Comparison of ENCODE assay signal across 7 mouse cellular contexts in genomic region chr13:43397700-43398296, GRCm38 (mm10). TPM values are rescaled to one million over a fixed set of nuclear protein-coding genes. Genes with fewer than 3 reads are reported as not detected.
DNase-seq lines count a peak whose midpoint lies in the region; ATAC-seq and TF ChIP-seq lines count a peak whose summit lies in the region.

No protein-coding gene starts in this region.

- 50% methylated on average over 14 of the region's 17 CpGs for WGBS in lung, postnatal 0 days
- WGBS in forebrain, embryonic 12.5 days, result 47% methylated on average over 15 of the region's 17 CpGs
- WGBS in limb, embryonic 13.5 days, result 54% methylated on average over 14 of the region's 17 CpGs
- WGBS in stomach, embryonic 16.5 days, result 48% methylated on average over 15 of the region's 17 CpGs

- no peak overlapping the region for H3K9ac ChIP-seq in lung, postnatal 0 days (replicated peaks; ENCODE audit: low read depth)
- peak overlapping the region; percentile 86; the same call in 1 of the 2 replicates for H3K9ac ChIP-seq in forebrain, embryonic 12.5 days
- H3K9ac ChIP-seq in limb, embryonic 13.5 days, result no peak overlapping the region
- no peak overlapping the region for H3K9ac ChIP-seq in stomach, embryonic 16.5 days (ENCODE audit: low read length)

- H3K27ac ChIP-seq in lung, postnatal 0 days (ENCODE audit: low read length), result peak overlapping the region; percentile 92; the same call in 1 of the 2 replicates
- H3K27ac ChIP-seq in forebrain, embryonic 12.5 days, result peak overlapping the region; percentile 97; the same call in 1 of the 2 replicates
- H3K27ac ChIP-seq in limb, embryonic 13.5 days, result no peak overlapping the region
- H3K27ac ChIP-seq in stomach, embryonic 16.5 days (ENCODE audit: low read length), result no peak overlapping the region

- H3K9me3 ChIP-seq in lung, postnatal 0 days (ENCODE audit: low read length), result no peaks in the 10 kb centered on the region
- no peaks in the 10 kb centered on the region for H3K9me3 ChIP-seq in forebrain, embryonic 12.5 days
- H3K9me3 ChIP-seq in limb, embryonic 13.5 days, result peaks cover 7% of the 10 kb centered on the region; the same call in 1 of the 2 replicates
- H3K9me3 ChIP-seq in stomach, embryonic 16.5 days (replicated peaks; ENCODE audit: control insufficient read depth, low read length), result no peaks in the 10 kb centered on the region

- H3K36me3 ChIP-seq in lung, postnatal 0 days (ENCODE audit: insufficient read depth, low read length), result peaks cover 7% of the 10 kb centered on the region; the same call in 1 of the 2 replicates
- peaks cover 46% of the 10 kb centered on the region for H3K36me3 ChIP-seq in forebrain, embryonic 12.5 days (replicated peaks)
- peaks cover 52% of the 10 kb centered on the region for H3K36me3 ChIP-seq in limb, embryonic 13.5 days
- peaks cover 8% of the 10 kb centered on the region; the same call in 1 of the 2 replicates for H3K36me3 ChIP-seq in stomach, embryonic 16.5 days (ENCODE audit: control insufficient read depth, insufficient read depth, low read length)

- TF ChIP-seq CTCF in lung, postnatal 0 days (IDR thresholded peaks at IDR 0.05), result no peak

- no peaks in the 10 kb centered on the region for H3K4me1 ChIP-seq in lung, postnatal 0 days (ENCODE audit: insufficient read depth, low read depth, low read length)
- peaks cover 11% of the 10 kb centered on the region for H3K4me1 ChIP-seq in forebrain, embryonic 12.5 days
- peaks cover 13% of the 10 kb centered on the region for H3K4me1 ChIP-seq in limb, embryonic 13.5 days
- peaks cover 11% of the 10 kb centered on the region for H3K4me1 ChIP-seq in stomach, embryonic 16.5 days (ENCODE audit: control insufficient read depth, insufficient read depth, low read length)

- peak overlapping the region; percentile 86 for H3K4me3 ChIP-seq in lung, postnatal 0 days (ENCODE audit: low read depth, low read length)
- H3K4me3 ChIP-seq in forebrain, embryonic 12.5 days (replicated peaks), result peak overlapping the region; percentile 90
- H3K4me3 ChIP-seq in limb, embryonic 13.5 days, result peak overlapping the region; percentile 75
- peak overlapping the region; percentile 79 for H3K4me3 ChIP-seq in stomach, embryonic 16.5 days (replicated peaks; ENCODE audit: low read length)

- intact Hi-C loops in left cerebral cortex, postnatal 4 days (cut with DNase I), result loop anchor here (5.0 kb wide), 1 partner anchor 215 kb away; no protein-coding TSS in a partner anchor

- TF ChIP-seq EP300 in lung, postnatal 0 days (IDR thresholded peaks at IDR 0.05), result no peak

- no peak for DNase-seq in lung, postnatal 0 days (ENCODE audit: low spot score)
- DNase-seq in lung, adult 18-20 months, result no peak
- DNase-seq in B cell, adult 2 months, result no peak
- no peak for DNase-seq in left cerebral cortex, postnatal 4 days

- peak overlapping the region; percentile 78; the same call in 1 of the 2 replicates for H3K4me2 ChIP-seq in lung, postnatal 0 days (replicated peaks; ENCODE audit: low read depth, low read length)
- peak overlapping the region; percentile 78 for H3K4me2 ChIP-seq in forebrain, embryonic 12.5 days
- peak overlapping the region; percentile 69 for H3K4me2 ChIP-seq in limb, embryonic 13.5 days (replicated peaks)
- peak overlapping the region; percentile 68 for H3K4me2 ChIP-seq in stomach, embryonic 16.5 days (ENCODE audit: low read depth, low read length)

- H3K27me3 ChIP-seq in lung, postnatal 0 days (replicated peaks; ENCODE audit: insufficient read depth, low read length), result no peaks in the 10 kb centered on the region
- no peaks in the 10 kb centered on the region for H3K27me3 ChIP-seq in forebrain, embryonic 12.5 days
- H3K27me3 ChIP-seq in limb, embryonic 13.5 days, result no peaks in the 10 kb centered on the region
- no peaks in the 10 kb centered on the region for H3K27me3 ChIP-seq in stomach, embryonic 16.5 days (ENCODE audit: control insufficient read depth, insufficient read depth, low read length)

- no peak for ATAC-seq in lung, postnatal 0 days
- no peak; the same call in 1 of the 2 replicates for ATAC-seq in forebrain, embryonic 12.5 days (ENCODE audit: low FRiP score)
- ATAC-seq in limb, embryonic 13.5 days (ENCODE audit: low FRiP score, low read depth), result peak; percentile 53
- no peak for ATAC-seq in stomach, embryonic 16.5 days (ENCODE audit: insufficient read depth, low FRiP score)

RNA-seq across cellular contexts. Expression of gene Nol7, which starts 0.4 kb away (rescaled TPM):
- polyA plus RNA-seq in lung, postnatal 0 days (2015; fragmentation: Nextera tagmentation; extraction: Ambion mirVana), result 95.7 and 98.8 TPM in 2 replicates
- 238 and 243 TPM in 2 replicates for polyA plus RNA-seq in forebrain, embryonic 12.5 days (2016; fragmentation: Nextera tagmentation; extraction: Ambion mirVana)
- 146 and 148 TPM in 2 replicates for polyA plus RNA-seq in limb, embryonic 13.5 days (2015; fragmentation: Nextera tagmentation; extraction: Ambion mirVana)
- polyA plus RNA-seq in stomach, embryonic 16.5 days (2015; fragmentation: Nextera tagmentation; extraction: Ambion mirVana), result 92.0 and 119 TPM in 2 replicates
- total RNA-seq in left cerebral cortex, postnatal 4 days (2021), result 100 to 1,000 TPM; 102 to 103 TPM

RNA-seq across cellular contexts. Expression of gene Sirt5, which starts 32.5 kb away (rescaled TPM):
- polyA plus RNA-seq in lung, postnatal 0 days (2015; fragmentation: Nextera tagmentation; extraction: Ambion mirVana), result 11.9 and 15.6 TPM in 2 replicates
- polyA plus RNA-seq in forebrain, embryonic 12.5 days (2016; fragmentation: Nextera tagmentation; extraction: Ambion mirVana), result 43.2 and 44.1 TPM in 2 replicates
- 42.2 and 42.6 TPM in 2 replicates for polyA plus RNA-seq in limb, embryonic 13.5 days (2015; fragmentation: Nextera tagmentation; extraction: Ambion mirVana)
- 16.2 and 18.5 TPM in 2 replicates for polyA plus RNA-seq in stomach, embryonic 16.5 days (2015; fragmentation: Nextera tagmentation; extraction: Ambion mirVana)
- total RNA-seq in left cerebral cortex, postnatal 4 days (2021), result 10 to 100 TPM; 21.0 to 23.6 TPM

Comparison
In these comparisons a context has a peak if more than half of its experiments do, and no peak if none do; other contexts are left out.
1. H3K27ac ChIP-seq: peak in lung, postnatal 0 days (single experiment) and forebrain, embryonic 12.5 days (single experiment); none in limb, embryonic 13.5 days (single experiment) and stomach, embryonic 16.5 days (single experiment).
2. Peak in every context shown above with its lines, with median percentiles within 50 percentile points of each other: H3K4me2 ChIP-seq and H3K4me3 ChIP-seq.